Mouse (Mus musculus): ENCODE measurements around the gene Gm14862.
"Not testable (repeated sequence)": the region's sequence is repeated elsewhere in the genome, so short reads cannot be mapped to it uniquely, and the experiment has no call there.

Gene Gm14862

DNA sequence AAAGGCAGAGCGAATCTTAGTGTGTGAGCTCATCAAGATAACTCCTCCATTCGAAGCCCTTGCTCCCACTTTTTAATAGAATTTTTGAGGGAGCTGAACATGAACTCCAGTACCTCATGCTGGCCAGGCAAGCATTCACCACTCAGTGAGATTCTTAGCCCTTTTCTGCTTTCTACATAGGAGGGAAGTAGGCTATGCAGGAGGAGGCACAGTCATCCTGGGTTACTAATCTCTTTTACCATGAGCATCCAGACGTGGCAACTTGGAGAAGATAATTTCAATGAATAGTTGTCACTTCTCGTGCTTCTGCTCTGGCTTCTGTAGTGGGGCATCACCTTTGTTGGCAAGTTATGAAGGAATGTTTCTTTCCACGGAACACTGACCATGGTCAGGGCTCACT is at the start of gene Gm14862:
Gene Gm14862 (minus strand): TSS at position 134 of the 400 bp plus-strand sequence.
- DNase-seq: no peak

DNA sequence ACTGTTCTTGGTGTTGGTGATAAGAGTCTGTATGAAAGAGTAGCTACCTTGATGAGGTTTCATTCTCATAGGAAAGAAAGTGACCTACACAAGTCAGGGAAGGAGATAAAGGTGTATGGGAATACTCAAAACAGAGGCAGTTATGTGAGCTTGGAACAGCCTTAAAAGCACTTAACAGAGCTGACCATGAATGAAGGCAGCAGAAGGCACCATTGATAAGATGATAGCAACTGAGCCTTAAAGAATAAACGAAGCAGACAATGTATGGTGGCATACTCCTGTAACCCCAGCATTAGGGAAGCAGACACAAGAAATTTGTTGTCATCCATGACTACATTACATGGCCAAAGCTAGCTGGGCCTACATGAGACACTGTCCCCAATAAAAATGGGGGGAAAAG is 46.8 kb upstream of the Gm14862 start:
- DNase-seq: no peak

DNA sequence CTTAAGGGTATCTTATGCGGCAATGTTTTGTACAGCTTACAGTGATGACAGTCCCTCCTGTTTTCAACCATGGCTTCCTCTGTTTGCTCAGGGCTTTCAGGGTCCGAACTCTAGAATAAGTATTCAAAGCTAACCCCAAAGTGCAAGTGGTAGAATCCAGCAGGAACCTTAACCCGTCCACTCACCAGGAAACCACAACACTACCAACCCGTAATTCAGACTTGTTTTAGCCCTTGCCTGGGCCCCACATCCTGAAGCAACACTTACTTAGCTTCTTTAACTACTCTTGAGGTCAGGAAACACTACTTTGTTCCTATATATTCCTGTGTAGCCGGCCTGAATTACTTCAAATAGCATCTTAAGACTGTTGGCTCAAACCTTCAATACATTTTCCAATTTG is 46.1 kb upstream of the Gm14862 start:
- no peak for DNase-seq

DNA sequence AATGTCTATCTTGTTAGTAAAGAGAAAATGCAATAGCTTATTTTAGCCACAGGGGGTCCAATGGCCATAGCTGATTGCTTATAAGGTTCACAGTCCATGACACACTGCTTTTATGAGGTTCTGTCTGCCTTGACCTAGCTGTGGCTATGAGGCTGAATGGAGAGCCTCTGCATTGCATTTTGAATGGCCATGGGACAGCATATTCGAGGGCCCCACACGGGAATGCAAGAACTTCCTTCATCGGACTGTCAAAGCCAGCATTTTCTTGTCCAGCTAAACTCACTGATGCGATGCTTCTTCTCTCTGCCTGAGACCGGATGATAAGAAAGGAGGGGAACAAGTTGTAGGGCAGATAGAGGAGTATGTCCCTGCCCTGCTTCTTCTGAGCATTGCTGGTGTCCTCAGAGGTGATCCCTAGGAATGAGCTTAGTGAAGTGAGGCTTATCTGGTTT is 41.7 kb upstream of the Gm14862 start:
- DNase-seq: no peak

DNA sequence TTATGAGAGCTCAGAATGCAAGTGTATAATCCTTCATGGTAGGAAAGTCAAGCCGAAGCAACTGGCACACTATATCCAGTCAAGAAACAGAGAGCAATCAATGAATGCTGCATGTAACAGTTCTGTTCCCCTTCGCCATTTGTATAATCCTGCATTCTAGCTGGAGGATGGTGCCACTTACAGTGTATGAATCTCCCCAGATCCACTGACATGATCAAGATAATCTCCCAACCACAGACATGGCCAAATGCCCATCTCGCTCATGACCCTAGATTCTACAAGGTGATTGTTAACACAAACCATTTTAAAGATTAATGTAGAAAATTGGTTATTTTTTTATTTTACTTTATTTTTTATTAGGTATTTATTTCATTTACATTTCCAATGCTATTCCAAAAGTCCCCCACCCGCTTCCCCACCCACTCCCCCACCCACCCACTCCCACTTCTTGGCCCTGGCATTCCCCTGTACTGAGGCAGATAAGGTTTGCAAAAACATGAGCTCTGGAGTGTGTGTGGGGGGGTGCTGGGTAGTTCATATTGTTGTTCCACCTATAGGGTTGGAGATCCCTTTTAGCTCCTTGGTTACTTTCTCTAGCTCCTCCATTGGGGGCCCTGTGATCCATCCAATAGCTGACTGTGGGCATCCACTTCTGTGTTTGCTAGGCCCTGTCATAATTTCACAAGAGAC is 36.6 kb upstream of the Gm14862 start:
- DNase-seq: not testable (repeated sequence)

DNA sequence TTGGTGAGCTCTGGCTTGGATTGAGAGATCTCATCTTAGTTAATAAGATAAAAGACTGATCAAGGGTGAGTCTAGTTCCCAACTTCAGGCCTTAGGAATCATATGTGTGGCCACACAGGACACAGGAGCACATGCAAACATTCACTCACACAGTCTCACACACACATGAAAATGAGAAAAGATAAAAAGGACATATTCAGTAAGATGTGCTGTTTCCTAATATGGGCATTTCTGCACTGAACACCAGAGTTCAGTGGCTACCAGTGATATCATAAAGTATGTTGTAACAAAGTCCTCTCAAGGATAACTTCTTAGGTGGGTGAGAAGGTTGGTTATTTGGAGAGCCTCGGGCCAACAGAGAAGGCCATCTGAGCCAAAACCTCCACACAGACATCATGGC is 26.8 kb upstream of the Gm14862 start, which contains the start of gene H2al1m:
Gene H2al1m (plus strand): TSS at position 301 of the 400 bp plus-strand sequence.
- DNase-seq: not testable (repeated sequence)

DNA sequence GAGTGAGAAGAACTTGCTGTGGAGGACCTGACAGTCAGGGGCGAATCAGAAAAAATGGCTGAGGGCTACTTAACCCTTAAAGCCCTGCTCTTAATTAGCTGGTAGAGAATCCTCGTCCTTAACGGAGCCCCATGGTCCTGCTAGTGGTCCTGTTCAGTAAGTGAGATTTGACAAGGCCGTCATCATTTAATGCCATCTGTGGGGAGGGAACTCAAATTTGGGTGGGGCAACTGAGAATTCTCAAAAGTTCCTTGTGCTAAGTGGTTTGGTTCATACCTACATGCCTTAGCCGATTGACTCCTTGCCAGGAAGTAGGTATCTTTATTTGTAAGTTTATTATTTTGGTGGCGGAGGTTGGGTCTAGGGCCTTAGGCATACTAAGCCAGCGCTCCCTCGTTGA is 17.6 kb upstream of the Gm14862 start:
- no peak for DNase-seq

DNA sequence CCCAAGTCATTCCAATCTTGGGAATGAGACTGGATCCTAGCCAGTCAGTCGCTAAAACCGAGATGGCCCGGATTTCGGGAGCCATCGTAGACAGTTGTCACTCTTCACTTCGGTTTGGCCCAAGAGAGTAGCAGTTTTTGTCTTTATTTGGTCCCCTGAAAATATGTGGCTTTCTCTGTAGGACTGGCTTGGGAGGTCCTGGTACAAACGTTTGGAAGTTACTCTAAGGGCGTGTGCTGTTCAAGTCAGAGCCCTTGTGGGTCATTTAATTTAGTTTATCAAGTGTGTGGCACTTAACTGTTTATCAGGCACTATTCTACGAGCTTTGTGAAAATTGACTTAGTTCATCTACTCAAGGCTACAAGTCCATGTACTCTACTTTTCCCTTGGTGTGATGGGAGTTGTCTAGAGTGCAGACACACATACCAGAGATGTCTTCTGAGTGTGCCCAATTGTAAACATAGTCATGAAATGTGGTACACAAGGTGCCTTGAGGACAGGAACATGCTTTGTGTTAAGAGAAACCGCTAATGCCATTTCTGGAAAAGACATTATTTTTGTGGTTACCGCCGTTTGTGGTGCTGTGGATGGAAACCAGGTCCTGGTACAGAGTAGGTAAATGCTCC is 16.8 kb upstream of the Gm14862 start:
- DNase-seq: no peak

DNA sequence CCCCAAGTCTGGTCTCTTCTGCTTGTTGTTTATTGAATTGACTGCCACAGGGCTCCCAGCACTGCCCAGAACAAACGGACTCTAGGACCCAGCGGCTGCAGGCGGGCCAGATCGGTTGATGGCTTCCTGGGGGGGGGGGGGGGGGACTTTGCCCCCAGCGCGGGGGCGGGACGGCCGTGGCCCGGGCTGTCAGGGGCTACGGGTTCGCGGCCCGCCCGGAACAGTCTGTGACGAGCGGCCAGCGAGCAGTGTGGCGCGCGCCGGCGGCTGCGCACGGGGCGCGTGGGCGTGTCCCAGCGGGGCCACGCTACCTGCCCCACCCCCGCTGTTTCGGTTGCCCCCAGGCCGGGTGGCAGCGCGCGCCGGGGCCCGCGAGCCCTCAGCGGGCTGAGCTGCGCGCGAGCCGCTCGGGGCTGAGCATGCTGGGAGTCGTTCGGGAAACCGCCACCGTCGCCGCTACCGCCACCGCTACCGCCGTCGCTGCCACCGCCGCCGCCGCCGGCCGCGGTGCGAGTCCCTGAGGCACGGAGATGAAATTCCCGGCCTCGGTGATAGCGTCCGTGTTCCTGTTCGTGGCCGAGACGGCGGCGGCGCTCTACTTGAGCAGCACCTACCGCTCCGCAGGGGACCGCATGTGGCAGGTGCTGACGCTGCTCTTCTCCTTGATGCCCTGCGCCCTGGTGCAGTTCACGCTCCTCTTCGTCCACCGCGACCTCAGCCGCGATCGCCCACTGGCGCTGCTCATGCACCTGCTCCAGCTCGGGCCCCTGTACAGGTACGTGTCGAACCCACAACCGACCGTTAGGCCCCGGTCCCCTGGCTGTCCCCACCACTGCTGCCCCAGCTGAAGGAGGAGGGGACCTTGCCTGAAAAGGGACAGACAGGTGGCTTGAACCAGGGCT is 16.0 kb upstream of the Gm14862 start, which contains the start of gene Xk:
Gene Xk (plus strand): TSS at position 297 of the 902 bp plus-strand sequence.
- DNase-seq: peak; percentile 74

DNA sequence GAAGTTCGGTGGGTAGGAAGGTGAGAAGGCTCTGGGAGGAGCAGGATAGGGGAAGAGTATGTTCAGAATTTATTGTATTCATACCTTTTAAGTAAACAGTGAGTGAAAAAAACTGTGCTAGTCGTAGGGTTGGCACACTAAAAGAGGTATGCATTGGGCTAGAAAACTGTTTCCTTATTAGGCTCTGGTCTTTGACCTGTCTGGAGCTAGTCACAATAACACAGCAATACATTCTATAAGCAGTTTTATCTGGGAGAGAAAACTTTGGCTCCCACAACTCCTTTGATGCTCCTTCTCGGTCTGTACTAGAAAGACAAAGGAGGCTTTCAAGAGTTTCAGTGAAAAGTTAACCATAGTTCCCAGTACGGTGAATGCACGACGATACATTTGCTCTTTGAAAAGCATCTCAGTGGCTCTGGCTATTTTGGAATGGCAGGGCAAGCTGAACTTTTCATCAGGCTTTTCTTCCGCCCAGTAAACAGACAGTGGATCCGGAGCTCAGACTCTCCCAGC is 15.3 kb upstream of the Gm14862 start:
- DNase-seq: no peak

DNA sequence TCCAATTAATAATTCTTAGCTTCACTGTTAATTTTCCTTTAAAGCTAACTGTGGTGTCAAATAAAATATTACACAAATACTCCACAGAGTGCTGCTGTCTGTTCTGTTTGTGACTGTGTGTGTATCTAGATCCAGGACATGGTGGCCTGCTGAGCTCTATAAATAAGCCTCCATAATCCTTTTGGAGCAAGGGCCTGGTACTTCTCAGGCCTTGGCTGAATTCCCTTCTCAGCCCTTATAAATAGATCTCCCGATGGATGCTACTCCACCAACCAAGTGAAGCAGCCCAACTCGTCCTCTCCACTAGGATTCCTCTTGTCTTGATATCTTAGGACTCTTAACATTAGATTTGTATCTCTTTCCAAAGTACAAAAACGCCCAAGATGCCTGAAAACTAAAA is 14.4 kb upstream of the Gm14862 start:
- no peak for DNase-seq

DNA sequence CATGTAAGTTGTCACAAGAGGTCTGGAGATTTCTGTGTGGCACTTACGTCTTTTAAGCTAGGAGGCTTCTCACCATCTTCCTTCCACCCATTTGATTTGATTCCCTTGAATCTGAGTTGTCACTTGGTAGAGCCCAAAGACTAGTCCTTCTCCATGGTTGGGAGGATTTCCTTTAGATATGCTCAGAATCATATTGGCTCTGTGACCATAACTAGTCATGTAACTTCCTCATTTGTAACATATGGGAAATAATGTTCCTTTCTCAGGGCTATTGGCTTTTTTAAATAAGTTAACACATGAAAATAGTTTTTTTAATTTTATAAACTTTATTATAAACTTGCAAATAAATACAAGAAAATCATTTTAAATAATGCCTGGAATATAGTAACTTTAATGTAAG is 2.6 kb upstream of the Gm14862 start:
- no peak for DNase-seq

DNA sequence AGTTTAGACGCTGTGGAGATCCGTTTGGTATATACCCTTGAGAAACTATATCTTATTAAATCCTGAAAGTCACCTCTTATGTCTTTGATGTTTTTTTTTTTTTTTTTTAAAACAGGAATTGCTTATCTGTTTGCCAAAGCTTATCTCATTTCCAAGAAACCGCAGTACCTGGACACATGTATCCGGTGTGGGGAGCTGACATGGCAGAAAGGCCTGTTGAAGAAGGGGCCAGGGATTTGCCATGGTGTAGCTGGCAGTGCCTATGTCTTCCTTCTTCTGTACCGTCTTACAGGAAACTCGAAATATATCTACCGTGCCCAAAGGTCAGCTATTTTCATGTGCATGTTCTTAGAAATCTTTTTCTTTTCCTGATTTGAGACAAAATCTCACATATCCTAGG is 1.1 kb upstream of the Gm14862 start:
- no peak for DNase-seq

DNA sequence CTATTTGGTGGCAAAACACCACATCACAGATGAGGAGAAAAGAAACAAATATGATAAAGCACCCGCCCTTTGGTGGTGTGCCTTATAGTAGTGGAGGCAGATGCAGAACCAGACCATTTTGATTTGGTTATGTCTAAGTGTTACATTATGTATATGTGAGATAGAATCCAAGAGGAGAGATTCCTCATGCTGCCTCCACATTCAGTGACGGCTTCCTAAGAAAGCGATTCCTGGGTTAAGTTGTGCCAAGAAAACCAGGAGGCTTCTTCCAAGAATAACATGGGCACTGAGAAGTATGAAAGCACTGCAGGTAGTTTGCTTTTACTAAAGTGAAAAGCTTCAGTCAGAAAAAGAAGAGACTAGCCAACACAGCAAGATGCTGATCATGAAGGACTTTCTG is 1.8 kb downstream of the Gm14862 start:
- DNase-seq: no peak

DNA sequence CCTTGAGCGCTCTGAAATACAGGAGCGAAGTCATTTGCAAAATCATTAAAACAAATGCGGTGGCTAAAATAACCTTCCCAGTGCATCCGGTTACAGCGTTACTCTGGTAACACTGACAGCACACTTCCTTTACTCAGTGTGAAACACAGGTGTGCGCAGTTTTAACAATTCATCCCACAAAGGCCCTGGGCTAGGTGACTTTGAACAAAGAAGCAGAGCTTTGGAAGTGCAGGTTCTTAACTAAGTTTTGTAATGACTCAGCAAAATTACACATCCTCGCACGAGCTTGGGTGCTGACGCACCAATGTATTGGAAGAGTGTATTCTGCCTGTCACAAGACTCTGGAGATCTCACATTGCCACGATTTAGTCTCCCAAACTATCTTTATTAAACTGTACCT is 2.7 kb downstream of the Gm14862 start:
- DNase-seq: peak; percentile 5

DNA sequence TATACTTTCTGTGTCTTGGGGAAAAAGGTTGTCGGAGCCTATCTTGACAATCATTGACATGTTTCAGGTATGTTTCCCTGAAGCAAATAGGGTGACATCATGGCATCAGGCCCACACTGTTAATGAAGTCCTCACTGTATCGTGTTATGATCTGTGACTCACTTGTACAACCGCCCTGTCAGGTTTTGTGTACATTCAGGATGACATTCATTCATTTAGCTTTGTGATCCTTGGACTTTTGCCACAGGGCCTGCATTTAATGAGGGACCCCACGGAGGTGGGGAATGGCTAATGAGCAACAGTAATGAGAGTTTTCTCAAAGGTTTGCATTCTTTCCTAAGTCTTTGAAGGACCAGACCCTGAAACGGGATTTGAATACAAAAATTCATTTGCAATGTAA is 7.8 kb downstream of the Gm14862 start:
- DNase-seq: no peak

DNA sequence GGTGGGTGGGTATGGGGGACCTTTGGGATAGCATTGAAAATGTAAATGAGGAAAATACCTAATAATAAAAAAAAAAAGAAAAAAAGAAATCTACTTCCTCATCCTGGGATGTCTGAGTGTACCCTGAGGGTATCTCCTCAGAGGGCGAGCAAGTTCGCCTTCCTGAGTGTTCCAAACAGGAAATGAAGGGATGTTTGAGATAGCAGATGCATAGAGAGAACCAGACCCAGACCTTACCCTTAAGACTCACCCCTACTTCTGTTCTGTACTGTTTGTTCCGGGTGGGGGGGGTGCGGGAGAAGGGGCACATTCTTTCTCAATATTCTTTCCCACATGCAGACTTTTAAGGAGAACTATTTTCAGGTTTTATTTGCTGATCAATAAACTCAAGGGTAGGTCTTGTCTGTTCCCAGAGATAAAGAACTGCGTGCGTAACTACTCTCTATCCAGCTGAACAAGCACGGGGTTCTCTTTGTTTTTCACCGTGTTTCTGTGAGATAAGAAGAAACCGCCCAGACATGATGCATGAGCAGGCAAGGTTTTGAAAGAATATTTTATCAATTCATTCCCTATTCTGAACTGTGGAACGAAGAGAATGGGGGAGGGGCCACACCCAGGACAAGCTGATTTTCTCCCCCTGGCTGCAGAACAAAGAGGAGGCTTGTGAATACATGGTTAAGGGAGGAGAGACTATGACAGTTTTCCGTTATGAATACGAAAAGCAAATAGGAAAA is 11.9 kb downstream of the Gm14862 start:
- DNase-seq: no peak

DNA sequence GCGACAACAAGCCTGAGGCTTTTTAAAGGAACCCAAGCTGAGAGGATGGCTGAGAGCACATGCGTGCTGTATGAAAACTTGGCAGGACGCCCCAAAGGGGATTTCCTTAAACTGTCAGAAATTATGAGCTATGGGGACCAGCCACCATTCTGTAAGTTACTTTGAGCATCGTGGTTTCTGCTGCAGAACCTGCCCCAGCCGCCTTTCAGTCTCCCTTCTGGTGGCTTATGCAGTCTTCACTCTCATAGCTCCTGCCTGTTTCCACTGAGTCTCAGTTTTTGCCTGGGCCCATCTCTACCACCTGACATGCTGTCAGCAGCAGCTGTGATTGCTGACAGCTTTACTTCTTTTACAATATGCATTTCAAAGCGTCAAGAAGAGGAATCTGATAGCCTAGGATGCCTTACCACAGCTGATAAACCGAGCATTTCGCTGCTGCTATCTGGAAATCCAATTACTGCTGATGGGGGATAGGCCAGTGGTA is 13.3 kb downstream of the Gm14862 start:
- DNase-seq: no peak

DNA sequence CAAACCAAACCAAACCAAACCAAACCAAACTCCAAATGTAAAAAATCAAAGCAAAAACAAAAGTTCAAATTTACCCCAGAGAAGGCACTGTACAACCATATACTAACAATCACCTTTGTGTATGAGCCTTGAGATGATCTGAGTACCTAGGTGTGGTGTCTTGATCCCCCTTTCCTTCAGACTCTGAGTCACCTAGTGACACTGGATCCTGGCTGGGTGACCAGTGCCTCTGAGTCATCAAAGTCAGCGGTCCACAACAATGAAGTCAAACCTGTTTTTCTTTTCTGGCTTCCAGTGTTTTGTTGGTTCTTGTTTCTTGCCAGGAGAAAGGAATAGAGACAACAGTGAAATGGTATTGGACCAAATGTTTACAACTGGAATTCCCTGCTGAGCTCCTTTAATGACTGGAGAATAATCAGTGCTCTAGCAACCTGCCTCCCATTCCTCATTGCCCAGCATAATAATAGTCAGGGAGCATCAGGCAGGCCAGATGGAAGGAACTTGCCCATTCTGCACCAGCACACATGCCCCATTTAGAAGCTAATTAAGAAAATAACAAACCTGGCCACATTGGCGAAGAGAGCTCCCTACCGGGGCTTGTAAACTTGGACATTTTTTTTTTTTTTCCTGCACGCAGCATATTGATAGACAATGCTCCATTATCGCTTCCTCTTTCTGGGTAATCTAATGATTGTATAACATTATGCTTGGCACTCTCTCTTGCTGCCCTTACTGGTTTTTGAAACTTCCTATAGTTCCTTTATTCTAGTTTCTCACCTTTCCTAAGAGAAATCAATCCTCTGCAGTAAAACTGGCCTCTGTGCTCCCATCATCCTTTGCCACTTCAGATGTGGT is 15.7 kb downstream of the Gm14862 start:
- DNase-seq: no peak

DNA sequence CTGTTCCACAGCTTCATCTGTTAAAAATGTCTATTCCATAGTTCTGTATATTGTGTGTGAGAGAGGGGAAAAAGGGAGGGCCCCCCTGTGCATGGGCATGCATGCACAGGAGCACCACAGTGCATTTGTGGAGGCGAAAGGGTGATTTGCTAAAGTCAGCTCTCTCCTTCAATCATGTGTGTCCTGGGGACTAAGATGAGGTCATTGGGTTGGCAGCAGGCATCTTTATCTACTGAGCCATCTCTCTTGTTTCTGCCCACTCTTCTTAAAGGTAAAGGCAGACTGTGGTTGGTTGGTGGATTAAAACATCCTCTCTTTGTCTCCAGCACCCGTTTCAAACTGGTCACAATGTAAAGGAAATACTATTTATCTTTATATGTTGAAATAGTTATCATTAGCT is 29.6 kb downstream of the Gm14862 start:
- DNase-seq: no peak

All from thymus, postnatal 14 days (tissue).